ENCODE assay signal across 29 mouse cellular contexts in genomic region chr3:58989374-58989773, GRCm38 (mm10). TPM values are rescaled to one million over a fixed set of nuclear protein-coding genes. Genes with fewer than 3 reads are reported as not detected.
DNase-seq lines count a peak whose midpoint lies in the region; ATAC-seq and TF ChIP-seq lines count a peak whose summit lies in the region.
"Had no signal": no experiment of that assay in that cellular context is flagged by ENCODE, and none has a peak within 500 bp of the region (broad histone marks: within the 10 kb centered on the region; RNA-seq: fewer than 3 reads in every experiment).

No protein-coding gene starts in this region.

- 40% methylated on average over 3 of the region's 3 CpGs for WGBS in forebrain, embryonic 12.5 days
- WGBS in forebrain, embryonic 11.5 days, result 41% methylated on average over 3 of the region's 3 CpGs
- 18% methylated on average over 3 of the region's 3 CpGs for WGBS in liver, postnatal 0 days (ENCODE audit: insufficient replicate concordance)

- peaks cover 4% of the 10 kb centered on the region; the same call in 1 of the 2 replicates for H3K4me1 ChIP-seq in forebrain, embryonic 12.5 days
- no peaks in the 10 kb centered on the region for H3K4me1 ChIP-seq in forebrain, embryonic 11.5 days (replicated peaks; ENCODE audit: control insufficient read depth, insufficient read depth, low read length)
- peaks cover 72% of the 10 kb centered on the region for H3K4me1 ChIP-seq in megakaryocyte, embryonic 14.5 days
- no peaks in the 10 kb centered on the region for H3K4me1 ChIP-seq in liver, postnatal 0 days (ENCODE audit: insufficient read depth)
- H3K4me1 ChIP-seq: embryonic facial prominence, embryonic 12.5 days; embryonic facial prominence, embryonic 15.5 days; forebrain, embryonic 13.5 days; heart, embryonic 15.5 days; intestine, embryonic 15.5 days had no signal

- H3K9me3 ChIP-seq in forebrain, embryonic 12.5 days, result no peaks in the 10 kb centered on the region
- H3K9me3 ChIP-seq in forebrain, embryonic 11.5 days (ENCODE audit: control insufficient read depth, low read length), result no peaks in the 10 kb centered on the region
- H3K9me3 ChIP-seq in megakaryocyte, embryonic 14.5 days, result no peaks in the 10 kb centered on the region
- no peaks in the 10 kb centered on the region for H3K9me3 ChIP-seq in liver, postnatal 0 days (ENCODE audit: low read length)
- H3K9me3 ChIP-seq: embryonic facial prominence, embryonic 12.5 days; embryonic facial prominence, embryonic 15.5 days; forebrain, embryonic 13.5 days; G1E; heart, embryonic 15.5 days; hindbrain, embryonic 10.5 days; hindbrain, embryonic 13.5 days; intestine, embryonic 15.5 days had no signal

- H3K27ac ChIP-seq in forebrain, embryonic 12.5 days, result no peak overlapping the region
- H3K27ac ChIP-seq in forebrain, embryonic 11.5 days (ENCODE audit: low read depth, low read length), result no peak overlapping the region
- H3K27ac ChIP-seq in liver, postnatal 0 days (ENCODE audit: low read depth), result no peak overlapping the region
- H3K27ac ChIP-seq: embryonic facial prominence, embryonic 12.5 days; embryonic facial prominence, embryonic 15.5 days; forebrain, embryonic 13.5 days; heart, embryonic 15.5 days; hindbrain, embryonic 10.5 days; hindbrain, embryonic 13.5 days; intestine, embryonic 15.5 days had no signal

- no peak for DNase-seq in forebrain, embryonic 11.5 days (ENCODE audit: low spot score)
- peak; percentile 27 for DNase-seq in retina, embryonic 14.5 days (ENCODE audit: low spot score)
- DNase-seq in retina, postnatal 1 day, result no peak
- DNase-seq in liver, postnatal 0 days, result no peak
- DNase-seq: adrenal gland, postnatal 10 days; adrenal gland, postnatal 36 days; B cell, adult 2 months; cerebellum, adult 18-20 months; cerebellum, adult 9-10 months; cerebellum, postnatal 14 days; gastrocnemius, postnatal 25 days; heart, postnatal 10 days; heart, postnatal 36 days had no signal

- H3K4me2 ChIP-seq in forebrain, embryonic 12.5 days, result no peak overlapping the region
- H3K4me2 ChIP-seq in forebrain, embryonic 11.5 days (ENCODE audit: low read depth, low read length, severe bottlenecking), result no peak overlapping the region
- no peak overlapping the region for H3K4me2 ChIP-seq in liver, postnatal 0 days (ENCODE audit: low read depth, low read length)
- H3K4me2 ChIP-seq: embryonic facial prominence, embryonic 12.5 days; embryonic facial prominence, embryonic 15.5 days; forebrain, embryonic 13.5 days; heart, embryonic 11.5 days; heart, embryonic 15.5 days; hindbrain, embryonic 13.5 days; intestine, embryonic 15.5 days had no signal

- no peak overlapping the region for H3K9ac ChIP-seq in forebrain, embryonic 12.5 days
- no peak overlapping the region for H3K9ac ChIP-seq in forebrain, embryonic 11.5 days (ENCODE audit: low read length)
- no peak overlapping the region for H3K9ac ChIP-seq in liver, postnatal 0 days (replicated peaks)
- H3K9ac ChIP-seq: embryonic facial prominence, embryonic 12.5 days; embryonic facial prominence, embryonic 15.5 days; forebrain, embryonic 13.5 days; heart, embryonic 15.5 days; hindbrain, embryonic 13.5 days; intestine, embryonic 15.5 days had no signal

- peak; percentile 33; the same call in 1 of the 2 replicates for ATAC-seq in forebrain, embryonic 12.5 days (ENCODE audit: low FRiP score)
- ATAC-seq in forebrain, embryonic 11.5 days (replicated peaks; ENCODE audit: low FRiP score), result no peak
- ATAC-seq in megakaryocyte, adult 5-6 weeks (ENCODE audit: poor library complexity, severe bottlenecking), result no peak
- peak; percentile 55; the same call in 1 of the 2 replicates for ATAC-seq in megakaryocyte progenitor cell, adult 5-6 weeks (replicated peaks; ENCODE audit: poor library complexity)
- no peak for ATAC-seq in liver, postnatal 0 days
- ATAC-seq: forebrain, embryonic 13.5 days; hindbrain, embryonic 16.5 days; intestine, embryonic 15.5 days; Patski had no signal

- TF ChIP-seq EP300 in liver, postnatal 0 days (IDR thresholded peaks at IDR 0.05; ENCODE audit: low read depth), result no peak

- H3K4me3 ChIP-seq in forebrain, embryonic 12.5 days (replicated peaks), result no peak overlapping the region
- no peak overlapping the region for H3K4me3 ChIP-seq in forebrain, embryonic 11.5 days (ENCODE audit: low read depth, low read length)
- peak overlapping the region; percentile 56 for H3K4me3 ChIP-seq in megakaryocyte, embryonic 14.5 days (replicated peaks)
- H3K4me3 ChIP-seq in liver, postnatal 0 days (ENCODE audit: low read depth, low read length), result no peak overlapping the region
- H3K4me3 ChIP-seq: embryonic facial prominence, embryonic 12.5 days; embryonic facial prominence, embryonic 15.5 days; forebrain, embryonic 13.5 days; heart, embryonic 15.5 days; hindbrain, embryonic 10.5 days; hindbrain, embryonic 13.5 days; intestine, embryonic 15.5 days had no signal

- TF ChIP-seq CTCF in liver, postnatal 0 days (IDR thresholded peaks at IDR 0.05; ENCODE audit: low read depth), result no peak

- H3K36me3 ChIP-seq in forebrain, embryonic 12.5 days (replicated peaks), result no peaks in the 10 kb centered on the region
- H3K36me3 ChIP-seq in forebrain, embryonic 11.5 days (ENCODE audit: control insufficient read depth, insufficient read depth, low read length), result no peaks in the 10 kb centered on the region
- no peaks in the 10 kb centered on the region for H3K36me3 ChIP-seq in megakaryocyte, embryonic 14.5 days (replicated peaks; ENCODE audit: low read length)
- no peaks in the 10 kb centered on the region for H3K36me3 ChIP-seq in liver, postnatal 0 days (replicated peaks; ENCODE audit: insufficient read depth, low read length)
- H3K36me3 ChIP-seq: embryonic facial prominence, embryonic 12.5 days; embryonic facial prominence, embryonic 15.5 days; G1E; heart, embryonic 15.5 days; hindbrain, embryonic 10.5 days; hindbrain, embryonic 13.5 days; intestine, embryonic 15.5 days had no signal

- H3K27me3 ChIP-seq in forebrain, embryonic 12.5 days, result no peaks in the 10 kb centered on the region
- no peaks in the 10 kb centered on the region; the same call in 1 of the 2 replicates for H3K27me3 ChIP-seq in forebrain, embryonic 11.5 days (ENCODE audit: control insufficient read depth, insufficient read depth, low read length)
- H3K27me3 ChIP-seq in megakaryocyte, embryonic 14.5 days (replicated peaks), result no peaks in the 10 kb centered on the region
- no peaks in the 10 kb centered on the region for H3K27me3 ChIP-seq in liver, postnatal 0 days (ENCODE audit: insufficient read depth, low read length)
- H3K27me3 ChIP-seq: CH12.LX; embryonic facial prominence, embryonic 15.5 days; heart, embryonic 15.5 days; intestine, embryonic 15.5 days; Patski had no signal

RNA-seq across cellular contexts. Expression of gene Med12l, which starts 16.3 kb away (rescaled TPM):
- 6.6 and 7.2 TPM in 2 replicates for polyA plus RNA-seq in forebrain, embryonic 12.5 days (2016; fragmentation: Nextera tagmentation; extraction: Ambion mirVana)
- polyA plus RNA-seq in forebrain, embryonic 11.5 days (2014; fragmentation: Nextera tagmentation; extraction: Ambion mirVana), result 5.5 TPM in 2 replicates
- 12.6 and 12.7 TPM in 2 replicates for polyA plus RNA-seq in megakaryocyte, embryonic 14.5 days (2012; ENCODE audit: insufficient read depth, low replicate concordance)
- 0.20 and 0.25 TPM in 2 replicates for total RNA-seq in megakaryocyte, adult 5-6 weeks (2015)
- total RNA-seq in megakaryocyte, adult 5-6 weeks (2017), result 0.29 and 0.45 TPM in 2 replicates
- 1.2 and 1.8 TPM in 2 replicates for total RNA-seq in megakaryocyte progenitor cell, adult 5-6 weeks (2015)
- total RNA-seq in megakaryocyte progenitor cell, adult 5-6 weeks (2017), result 1.2 and 1.8 TPM in 2 replicates
- polyA plus RNA-seq in liver, postnatal 0 days (2015; fragmentation: Nextera tagmentation; extraction: Ambion mirVana), result 0.52 and 0.67 TPM in 2 replicates
- polyA plus RNA-seq: G1E had no signal

Comparison
In these comparisons a context has a peak if more than half of its experiments do, and no peak if none do; other contexts are left out.
1. ATAC-seq: peak in forebrain, embryonic 12.5 days (single experiment) and megakaryocyte progenitor cell, adult 5-6 weeks (single experiment); none in forebrain, embryonic 11.5 days (single experiment), megakaryocyte, adult 5-6 weeks (single experiment) and liver, postnatal 0 days (single experiment).